In the genomic region with DNA sequence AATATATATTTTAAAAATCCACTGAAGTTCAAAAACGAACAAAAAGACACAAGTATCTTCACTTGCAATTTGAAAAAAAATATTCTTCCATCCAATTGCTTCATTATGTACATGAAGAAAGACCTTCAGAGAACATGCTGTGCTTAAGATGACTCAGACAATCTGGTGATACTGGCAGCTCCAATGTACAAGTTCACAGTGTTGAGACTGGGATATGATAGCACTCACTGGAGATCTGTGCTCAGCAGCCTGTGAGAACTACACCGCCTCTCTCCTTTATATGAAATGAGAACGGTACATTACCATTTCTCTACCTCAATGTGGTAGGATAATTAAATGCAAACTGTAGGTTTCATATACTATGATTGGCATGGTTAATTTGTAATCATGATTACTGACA, we compare ENCODE assay signal across 32 mouse cellular contexts. TPM values are rescaled to one million over a fixed set of nuclear protein-coding genes. Genes with fewer than 3 reads are reported as not detected.
DNase-seq lines count a peak whose midpoint lies in the region; ATAC-seq and TF ChIP-seq lines count a peak whose summit lies in the region.
"Had no signal": no experiment of that assay in that cellular context is flagged by ENCODE, and none has a peak within 500 bp of the region (broad histone marks: within the 10 kb centered on the region; RNA-seq: fewer than 3 reads in every experiment).

No protein-coding gene starts in this region.

- no peaks in the 10 kb centered on the region for H3K27me3 ChIP-seq in midbrain, embryonic 13.5 days
- H3K27me3 ChIP-seq: embryonic facial prominence, embryonic 13.5 days; forebrain, embryonic 15.5 days; hindbrain, embryonic 12.5 days; limb, embryonic 15.5 days; megakaryocyte, embryonic 14.5 days; midbrain, embryonic 15.5 days; neural tube, embryonic 15.5 days had no signal

- no peak for TF ChIP-seq CTCF in left cerebral cortex, adult 2 months (IDR thresholded peaks at IDR 0.05)

- no peak overlapping the region for H3K4me2 ChIP-seq in midbrain, embryonic 13.5 days (replicated peaks)
- H3K4me2 ChIP-seq: embryonic facial prominence, embryonic 13.5 days; forebrain, embryonic 15.5 days; heart, embryonic 11.5 days; hindbrain, embryonic 12.5 days; limb, embryonic 15.5 days; midbrain, embryonic 15.5 days; neural tube, embryonic 15.5 days had no signal

- H3K4me1 ChIP-seq in midbrain, embryonic 13.5 days (replicated peaks), result no peaks in the 10 kb centered on the region
- H3K4me1 ChIP-seq: embryonic facial prominence, embryonic 13.5 days; forebrain, embryonic 15.5 days; hindbrain, embryonic 12.5 days; limb, embryonic 15.5 days; midbrain, embryonic 15.5 days; neural tube, embryonic 15.5 days had no signal

- 72% methylated on average over 3 of the region's 3 CpGs for WGBS in midbrain, embryonic 13.5 days

- ATAC-seq in cerebellum, adult (ENCODE audit: insufficient number of reproducible peaks, low FRiP score, low TSS enrichment), result no peak
- no peak for ATAC-seq in midbrain, embryonic 13.5 days
- ATAC-seq: CD4-positive, CD25-positive, alpha-beta regulatory T cell, adult 4 months; forebrain, embryonic 15.5 days; midbrain, embryonic 15.5 days had no signal

- H3K9me3 ChIP-seq in midbrain, embryonic 13.5 days, result no peaks in the 10 kb centered on the region
- H3K9me3 ChIP-seq: embryonic facial prominence, embryonic 13.5 days; forebrain, embryonic 15.5 days; hindbrain, embryonic 12.5 days; limb, embryonic 15.5 days; megakaryocyte, embryonic 14.5 days; midbrain, embryonic 15.5 days; neural tube, embryonic 15.5 days had no signal

- peak; percentile 26 to 31 for DNase-seq in adrenal gland, adult (ENCODE audit: inconsistent age in 2 of 2, low spot score in 1 of 2)
- DNase-seq in adrenal gland, adult 18-20 months (ENCODE audit: low spot score in 2 of 2), result no peak
- peak; percentile 23 to 47 for DNase-seq in layer of hippocampus, adult 8-10 months (ENCODE audit: low spot score in 2 of 2)
- no peak for DNase-seq in layer of hippocampus, postnatal 25 days (ENCODE audit: extremely low spot score in 1 of 2, low spot score in 1 of 2)
- peak; percentile 48 for DNase-seq in 416B (ENCODE audit: low read depth)
- no peak for DNase-seq in left cerebral cortex, adult 2 months (ENCODE audit: extremely low spot score in 1 of 2, low spot score in 2 of 2)
- DNase-seq: cerebellum, adult 9-11 months; gastrocnemius, adult 2 months; heart, postnatal 14 days; kidney, adult 18-20 months; kidney, postnatal 10 days; lung, postnatal 14 days; thymus, adult 2 months had no signal

- H3K36me3 ChIP-seq in midbrain, embryonic 13.5 days, result no peaks in the 10 kb centered on the region
- H3K36me3 ChIP-seq: embryonic facial prominence, embryonic 13.5 days; forebrain, embryonic 15.5 days; hindbrain, embryonic 12.5 days; limb, embryonic 15.5 days; midbrain, embryonic 15.5 days; neural tube, embryonic 15.5 days had no signal

- intact Hi-C loops in left cerebral cortex, adult 2 months (cut with DNase I), result no loop called here

- no peak overlapping the region for H3K9ac ChIP-seq in midbrain, embryonic 13.5 days (replicated peaks)
- H3K9ac ChIP-seq: embryonic facial prominence, embryonic 13.5 days; forebrain, embryonic 15.5 days; hindbrain, embryonic 12.5 days; limb, embryonic 15.5 days; midbrain, embryonic 15.5 days; neural tube, embryonic 15.5 days had no signal

- no peak overlapping the region for H3K4me3 ChIP-seq in left cerebral cortex, adult 2 months
- H3K4me3 ChIP-seq in midbrain, embryonic 13.5 days (replicated peaks), result no peak overlapping the region
- H3K4me3 ChIP-seq: embryonic facial prominence, embryonic 13.5 days; forebrain, embryonic 15.5 days; gastrocnemius, adult 2 months; hindbrain, embryonic 12.5 days; limb, embryonic 15.5 days; megakaryocyte, embryonic 14.5 days; midbrain, embryonic 15.5 days; neural tube, embryonic 15.5 days had no signal

- peak overlapping the region; percentile 48 for H3K27ac ChIP-seq in left cerebral cortex, adult 2 months
- no peak overlapping the region for H3K27ac ChIP-seq in midbrain, embryonic 13.5 days
- H3K27ac ChIP-seq: embryonic facial prominence, embryonic 13.5 days; forebrain, embryonic 15.5 days; gastrocnemius, adult 2 months; hindbrain, embryonic 12.5 days; limb, embryonic 15.5 days; midbrain, embryonic 15.5 days; neural tube, embryonic 15.5 days had no signal

RNA-seq across cellular contexts. Expression of a gene that starts 6.8 kb away (rescaled TPM):
- total RNA-seq in adrenal gland, adult 18-20 months (2021), result 1 to 10 TPM; 2.1 to 4.1 TPM
- total RNA-seq in layer of hippocampus, adult 8-10 months (2022), result 1 to 10 TPM; 1.4 to 6.1 (median 2.7) TPM
- 1 to 10 TPM; 1.6 to 2.2 TPM for total RNA-seq in layer of hippocampus, postnatal 25 days (2021)
- 1 to 10 TPM; 1.4 to 1.5 TPM for total RNA-seq in left cerebral cortex, adult 2 months (2021)
- 0.89 and 1.3 TPM in 2 replicates for polyA plus RNA-seq in midbrain, embryonic 13.5 days (2015; fragmentation: Nextera tagmentation; extraction: Ambion mirVana)

RNA-seq across cellular contexts. Expression of a gene that starts 6.9 kb away (rescaled TPM):
- total RNA-seq in adrenal gland, adult 18-20 months (2021), result 10 to 100 TPM; 79.5 to 80.1 TPM
- 10 to 100 TPM; 87.1 to 94.7 (median 90.9) TPM for total RNA-seq in layer of hippocampus, adult 8-10 months (2022)
- total RNA-seq in layer of hippocampus, postnatal 25 days (2021), result 100 to 1,000 TPM in 1 of 2 experiments, 10 to 100 TPM in 1; 92.1 to 101 TPM
- total RNA-seq in left cerebral cortex, adult 2 months (2021), result 10 to 100 TPM; 89.2 to 97.0 TPM
- 15.9 and 17.1 TPM in 2 replicates for polyA plus RNA-seq in midbrain, embryonic 13.5 days (2015; fragmentation: Nextera tagmentation; extraction: Ambion mirVana)

RNA-seq across cellular contexts. Expression of a gene that starts 37.4 kb away (rescaled TPM):
- 1 to 10 TPM; 2.2 to 2.5 TPM for total RNA-seq in adrenal gland, adult 18-20 months (2021)
- total RNA-seq in layer of hippocampus, adult 8-10 months (2022), result 1 to 10 TPM; 4.0 to 4.9 (median 4.6) TPM
- 1 to 10 TPM; 2.7 to 3.6 TPM for total RNA-seq in layer of hippocampus, postnatal 25 days (2021)
- 1 to 10 TPM; 2.3 to 4.0 TPM for total RNA-seq in left cerebral cortex, adult 2 months (2021)
- polyA plus RNA-seq in midbrain, embryonic 13.5 days (2015; fragmentation: Nextera tagmentation; extraction: Ambion mirVana), result 2.0 and 3.1 TPM in 2 replicates

RNA-seq across cellular contexts. Expression of a gene that starts 43.7 kb away (rescaled TPM):
- total RNA-seq in adrenal gland, adult 18-20 months (2021), result not detected
- total RNA-seq in layer of hippocampus, adult 8-10 months (2022), result not detected
- not detected for total RNA-seq in layer of hippocampus, postnatal 25 days (2021)
- total RNA-seq in left cerebral cortex, adult 2 months (2021), result not detected
- not detected in 2 replicates for polyA plus RNA-seq in midbrain, embryonic 13.5 days (2015; fragmentation: Nextera tagmentation; extraction: Ambion mirVana)
- total RNA-seq: adrenal gland, postnatal 4 days; ES-E14; gastrocnemius, adult 2 months; heart, postnatal 14 days; left cerebral cortex, adult 8-10 months had no signal
- polyA plus RNA-seq: cortical plate, adult 2 months; embryonic facial prominence, embryonic 13.5 days; forebrain, embryonic 15.5 days; gonadal fat pad, adult 2 months; heart, embryonic 11.5 days; hindbrain, embryonic 12.5 days; limb, embryonic 15.5 days; liver, embryonic 16.5 days; midbrain, embryonic 15.5 days; neural tube, embryonic 15.5 days; spleen, adult 2 months; stomach, embryonic 14.5 days had no signal

RNA-seq across cellular contexts. Expression of a gene that starts 54.3 kb away (rescaled TPM):
- total RNA-seq in adrenal gland, adult 18-20 months (2021), result not detected
- total RNA-seq in layer of hippocampus, adult 8-10 months (2022), result not detected
- not detected for total RNA-seq in layer of hippocampus, postnatal 25 days (2021)
- total RNA-seq in left cerebral cortex, adult 2 months (2021), result not detected
- polyA plus RNA-seq in midbrain, embryonic 13.5 days (2015; fragmentation: Nextera tagmentation; extraction: Ambion mirVana), result not detected in 2 replicates
- total RNA-seq: adrenal gland, postnatal 4 days; ES-E14; gastrocnemius, adult 2 months; heart, postnatal 14 days; left cerebral cortex, adult 8-10 months had no signal
- polyA plus RNA-seq: cortical plate, adult 2 months; embryonic facial prominence, embryonic 13.5 days; forebrain, embryonic 15.5 days; gonadal fat pad, adult 2 months; heart, embryonic 11.5 days; hindbrain, embryonic 12.5 days; limb, embryonic 15.5 days; liver, embryonic 16.5 days; midbrain, embryonic 15.5 days; neural tube, embryonic 15.5 days; stomach, embryonic 14.5 days had no signal

Comparison
In these comparisons a context has a peak if more than half of its experiments do, and no peak if none do; other contexts are left out.
1. DNase-seq: peak in adrenal gland, adult (2 of 2), layer of hippocampus, adult 8-10 months (2 of 2) and 416B (single experiment); none in adrenal gland, adult 18-20 months (0 of 2), layer of hippocampus, postnatal 25 days (0 of 2) and left cerebral cortex, adult 2 months (0 of 2).